Mouse (Mus musculus): ENCODE data around the gene Dupd1. TPM values are rescaled to one million over a fixed set of nuclear protein-coding genes. Genes with fewer than 3 reads are reported as not detected.

The Dupd1 gene
- polyA plus RNA-seq (2014; fragmentation: Illumina TruSeq; extraction: RNeasy Lipid Tissue Mini Kit (QIAGEN cat#74804)), result not detected

DNA sequence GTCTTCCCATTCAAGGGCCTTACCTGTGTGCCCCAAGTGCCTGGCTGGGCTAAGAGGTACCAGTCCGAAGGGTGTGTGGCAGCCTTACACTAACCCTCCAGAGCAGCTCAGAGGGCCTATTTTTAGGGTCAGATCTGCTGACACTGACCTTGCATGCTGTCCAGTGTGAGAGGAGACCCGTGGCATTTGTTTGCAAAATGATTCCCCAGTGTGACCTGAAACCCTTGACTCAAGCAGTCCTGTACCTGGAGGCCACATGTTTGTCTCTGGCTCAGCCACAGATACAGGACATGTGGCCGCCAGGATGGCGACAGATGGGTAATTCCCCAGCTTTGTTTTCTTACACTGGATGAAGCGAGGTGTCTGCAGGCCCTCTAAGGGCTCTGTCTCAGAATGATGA lies at the start of gene Dupd1:
Dupd1 (minus strand) TSS at position 91 of the 400 bp plus-strand sequence.

DNA sequence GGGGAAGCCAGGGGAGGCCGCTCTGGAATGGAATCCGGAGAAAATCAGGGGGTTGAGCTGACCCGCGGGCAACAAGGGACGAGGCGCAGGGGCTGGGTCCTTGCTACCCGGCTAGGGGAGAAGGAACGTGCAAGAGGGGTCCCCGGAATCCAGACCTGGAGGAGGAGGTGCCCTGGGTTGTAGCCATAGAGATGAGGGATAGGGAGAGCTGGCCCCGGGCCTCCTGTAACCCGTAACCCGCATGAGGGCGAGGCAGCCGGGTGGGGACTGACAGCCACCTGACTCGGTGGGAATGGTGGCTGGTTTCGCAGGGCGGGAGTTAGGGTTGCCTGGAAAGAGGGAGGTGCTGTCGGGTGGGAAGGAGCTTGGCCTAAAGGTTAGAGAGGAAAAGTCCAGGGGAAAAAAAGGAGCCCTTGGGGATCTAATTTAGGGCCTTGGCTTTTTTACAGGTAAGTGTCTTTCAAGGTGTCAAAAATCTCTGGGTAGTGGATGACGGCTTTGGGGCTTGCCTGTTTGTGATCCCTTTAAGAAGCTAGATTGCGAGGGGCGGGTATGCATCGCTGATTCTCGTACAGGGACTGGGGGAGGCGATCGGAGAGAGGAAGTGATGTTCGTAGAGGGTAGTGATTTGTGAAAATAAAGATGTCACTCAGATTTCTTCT lies 36.6 kb upstream of the Dupd1 start, which contains the start of gene Dusp13:
Dusp13 (minus strand) TSS at position 301 of the 662 bp plus-strand sequence.

DNA sequence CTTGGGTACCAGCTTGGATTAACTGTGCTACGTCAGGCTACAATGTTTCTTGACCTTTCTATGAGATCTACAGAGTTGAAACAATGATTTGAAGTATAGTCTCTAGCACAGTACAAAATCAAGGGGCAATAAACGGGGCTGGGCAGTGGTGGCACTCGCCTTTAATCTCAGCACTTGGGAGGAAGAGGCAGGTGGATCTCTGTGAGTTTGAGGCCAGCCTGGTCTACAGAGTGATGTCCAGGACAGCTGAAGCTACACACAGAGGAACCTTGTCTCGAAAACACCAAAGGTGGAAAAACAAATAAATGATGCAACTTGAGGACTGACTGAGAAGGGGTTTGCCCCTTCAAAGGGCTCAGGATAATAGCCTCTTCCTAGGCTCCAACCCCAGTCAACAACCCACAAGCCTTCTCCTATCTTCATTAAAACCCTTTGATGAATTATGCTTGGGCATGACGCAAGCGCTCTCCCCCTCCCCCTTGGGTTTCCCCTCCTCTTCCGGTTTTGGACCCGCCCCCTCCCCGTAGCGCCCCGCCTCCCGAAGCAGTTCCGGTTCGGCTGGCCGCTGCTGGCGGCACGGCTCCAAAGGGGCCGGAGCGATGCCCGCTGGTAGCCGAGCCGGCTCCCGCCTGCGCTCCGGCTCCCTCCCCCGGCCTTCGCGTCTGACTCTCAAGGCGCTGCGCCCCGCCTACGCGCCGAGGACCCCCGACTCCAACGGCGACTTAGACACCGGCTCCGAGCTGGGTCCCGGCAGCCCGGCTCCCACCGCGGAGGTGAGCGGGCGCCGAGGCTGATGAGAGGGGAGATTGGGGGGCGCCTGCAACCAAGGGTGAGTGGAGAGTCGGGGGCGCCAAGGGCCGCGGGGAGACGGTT lies 35.9 kb upstream of the Dupd1 start, which contains the start of gene Samd8:
Samd8 (plus strand) TSS at position 524 of the 873 bp plus-strand sequence.

Other genes with a start within 250 kb of the Dupd1 start
- 22.9 TPM for gene Kat6b, start 233.1 kb downstream of the Dupd1 start, polyA plus RNA-seq (2014; fragmentation: Illumina TruSeq; extraction: RNeasy Lipid Tissue Mini Kit (QIAGEN cat#74804))
- 47.1 TPM for gene Samd8, start 36.0 kb upstream of the Dupd1 start, polyA plus RNA-seq (2014; fragmentation: Illumina TruSeq; extraction: RNeasy Lipid Tissue Mini Kit (QIAGEN cat#74804))
- not detected for gene Dusp13, start 36.6 kb upstream of the Dupd1 start, polyA plus RNA-seq (2014; fragmentation: Illumina TruSeq; extraction: RNeasy Lipid Tissue Mini Kit (QIAGEN cat#74804))
- gene Vdac2, start 110.7 kb upstream of the Dupd1 start, polyA plus RNA-seq (2014; fragmentation: Illumina TruSeq; extraction: RNeasy Lipid Tissue Mini Kit (QIAGEN cat#74804)), result 299 TPM
- gene Comtd1, start 134.4 kb upstream of the Dupd1 start, polyA plus RNA-seq (2014; fragmentation: Illumina TruSeq; extraction: RNeasy Lipid Tissue Mini Kit (QIAGEN cat#74804)), result not detected